Mouse (Mus musculus): ENCODE data around the gene Ung. TPM values are rescaled to one million over a fixed set of nuclear protein-coding genes. Genes with fewer than 3 reads are reported as not detected.

Ung gene
- polyA plus RNA-seq, 1 experiment from 2014 or later, result 8.2 TPM

GRCm38 (mm10) chr5:114173877-114174581, 43.8 kb downstream of the Ung start:
- Histone ChIP-seq H3K4me3 (ENCODE audit: low read depth, low read length) (no peak overlapping the region), H3K36me3 (ENCODE audit: control insufficient read depth, insufficient read depth, low read length) (no peaks in the 10 kb centered on the region), H3K9me3 (replicated peaks; ENCODE audit: control insufficient read depth, low read length, poor library complexity, severe bottlenecking) (no peaks in the 10 kb centered on the region), H3K27me3 (ENCODE audit: control insufficient read depth, insufficient read depth, low read depth, low read length) (peaks cover 10% of the 10 kb centered on the region), H3K9ac (ENCODE audit: low read depth, low read length) (no peak overlapping the region), H3K4me1 (ENCODE audit: control insufficient read depth, insufficient read depth, low read length) (peaks cover 2% of the 10 kb centered on the region; the same call in 1 of the 2 replicates), H3K27ac (ENCODE audit: low read length) (no peak overlapping the region), H3K4me2 (ENCODE audit: low read length) (no peak overlapping the region; the same call in 1 of the 2 replicates)
- no peak for ATAC-seq
- 33% methylated on average over 16 of the region's 16 CpGs for WGBS

GRCm38 (mm10) chr5:114174639-114175038, 44.5 kb downstream of the Ung start:
- Histone ChIP-seq H3K36me3 (ENCODE audit: control insufficient read depth, insufficient read depth, low read length) (no peaks in the 10 kb centered on the region), H3K9ac (ENCODE audit: low read depth, low read length) (no peak overlapping the region), H3K27me3 (ENCODE audit: control insufficient read depth, insufficient read depth, low read depth, low read length) (peaks cover 10% of the 10 kb centered on the region), H3K4me1 (ENCODE audit: control insufficient read depth, insufficient read depth, low read length) (peaks cover 2% of the 10 kb centered on the region; the same call in 1 of the 2 replicates), H3K4me2 (ENCODE audit: low read length) (peak overlapping the region; percentile 15; the same call in 1 of the 2 replicates), H3K9me3 (replicated peaks; ENCODE audit: control insufficient read depth, low read length, poor library complexity, severe bottlenecking) (no peaks in the 10 kb centered on the region), H3K4me3 (ENCODE audit: low read depth, low read length) (no peak overlapping the region), H3K27ac (ENCODE audit: low read length) (no peak overlapping the region)
- 16% methylated on average over 16 of the region's 16 CpGs for WGBS
- ATAC-seq, result no peak

- peak overlapping the region; percentile 49 for H3K4me2 ChIP-seq (ENCODE audit: low read length)
- WGBS, result under 1% methylated on average over 25 of the region's 26 CpGs
- no peak for ATAC-seq
- no peak overlapping the region for H3K27ac ChIP-seq (ENCODE audit: low read length)
- peak overlapping the region; percentile 28 for H3K4me3 ChIP-seq (ENCODE audit: low read depth, low read length)
- peak overlapping the region; percentile 42 for H3K9ac ChIP-seq (ENCODE audit: low read depth, low read length)
- H3K27me3 ChIP-seq (ENCODE audit: control insufficient read depth, insufficient read depth, low read depth, low read length), result peaks cover 10% of the 10 kb centered on the region
- H3K4me1 ChIP-seq (ENCODE audit: control insufficient read depth, insufficient read depth, low read length), result peaks cover 2% of the 10 kb centered on the region; the same call in 1 of the 2 replicates
- no peaks in the 10 kb centered on the region for H3K9me3 ChIP-seq (replicated peaks; ENCODE audit: control insufficient read depth, low read length, poor library complexity, severe bottlenecking)
- H3K36me3 ChIP-seq (ENCODE audit: control insufficient read depth, insufficient read depth, low read length), result no peaks in the 10 kb centered on the region
Measured at GRCm38 (mm10) chr5:114175596-114176171, 45.5 kb downstream of the Ung start.

GRCm38 (mm10) chr5:114176548-114177400, 46.6 kb downstream of the Ung start:
- no peak overlapping the region for H3K9ac ChIP-seq (ENCODE audit: low read depth, low read length)
- H3K9me3 ChIP-seq (replicated peaks; ENCODE audit: control insufficient read depth, low read length, poor library complexity, severe bottlenecking), result no peaks in the 10 kb centered on the region
- peaks cover 2% of the 10 kb centered on the region; the same call in 1 of the 2 replicates for H3K4me1 ChIP-seq (ENCODE audit: control insufficient read depth, insufficient read depth, low read length)
- no peak overlapping the region for H3K27ac ChIP-seq (ENCODE audit: low read length)
- 63% methylated on average over 8 of the region's 8 CpGs for WGBS
- no peak for ATAC-seq
- H3K27me3 ChIP-seq (ENCODE audit: control insufficient read depth, insufficient read depth, low read depth, low read length), result peaks cover 10% of the 10 kb centered on the region
- no peaks in the 10 kb centered on the region for H3K36me3 ChIP-seq (ENCODE audit: control insufficient read depth, insufficient read depth, low read length)
- H3K4me2 ChIP-seq (ENCODE audit: low read length), result peak overlapping the region; percentile 49; the same call in 1 of the 2 replicates
- H3K4me3 ChIP-seq (ENCODE audit: low read depth, low read length), result no peak overlapping the region

- 85% methylated on average over 4 of the region's 4 CpGs for WGBS
- Histone ChIP-seq H3K4me1 (ENCODE audit: control insufficient read depth, insufficient read depth, low read length) (peaks cover 2% of the 10 kb centered on the region; the same call in 1 of the 2 replicates), H3K27ac (ENCODE audit: low read length) (no peak overlapping the region), H3K9me3 (replicated peaks; ENCODE audit: control insufficient read depth, low read length, poor library complexity, severe bottlenecking) (no peaks in the 10 kb centered on the region), H3K4me3 (ENCODE audit: low read depth, low read length) (no peak overlapping the region), H3K4me2 (ENCODE audit: low read length) (no peak overlapping the region), H3K27me3 (ENCODE audit: control insufficient read depth, insufficient read depth, low read depth, low read length) (peaks cover 10% of the 10 kb centered on the region), H3K36me3 (ENCODE audit: control insufficient read depth, insufficient read depth, low read length) (no peaks in the 10 kb centered on the region), H3K9ac (ENCODE audit: low read depth, low read length) (no peak overlapping the region)
- no peak for ATAC-seq
Measured at GRCm38 (mm10) chr5:114177966-114178719, 48.0 kb downstream of the Ung start.

GRCm38 (mm10) chr5:114179541-114179940, 49.4 kb downstream of the Ung start:
- Histone ChIP-seq H3K27ac (ENCODE audit: low read length) (no peak overlapping the region), H3K36me3 (ENCODE audit: control insufficient read depth, insufficient read depth, low read length) (no peaks in the 10 kb centered on the region), H3K4me1 (ENCODE audit: control insufficient read depth, insufficient read depth, low read length) (peaks cover 2% of the 10 kb centered on the region; the same call in 1 of the 2 replicates), H3K4me3 (ENCODE audit: low read depth, low read length) (no peak overlapping the region), H3K9me3 (replicated peaks; ENCODE audit: control insufficient read depth, low read length, poor library complexity, severe bottlenecking) (no peaks in the 10 kb centered on the region), H3K27me3 (ENCODE audit: control insufficient read depth, insufficient read depth, low read depth, low read length) (peaks cover 9% of the 10 kb centered on the region), H3K4me2 (ENCODE audit: low read length) (no peak overlapping the region), H3K9ac (ENCODE audit: low read depth, low read length) (no peak overlapping the region)
- 90% methylated on average over 11 of the region's 11 CpGs for WGBS
- ATAC-seq, result no peak

- H3K4me2 ChIP-seq (ENCODE audit: low read length), result no peak overlapping the region
- no peak overlapping the region for H3K4me3 ChIP-seq (ENCODE audit: low read depth, low read length)
- H3K9me3 ChIP-seq (replicated peaks; ENCODE audit: control insufficient read depth, low read length, poor library complexity, severe bottlenecking), result no peaks in the 10 kb centered on the region
- WGBS, result 97% methylated on average over 2 of the region's 2 CpGs
- H3K36me3 ChIP-seq (ENCODE audit: control insufficient read depth, insufficient read depth, low read length), result no peaks in the 10 kb centered on the region
- H3K27ac ChIP-seq (ENCODE audit: low read length), result no peak overlapping the region
- no peak for ATAC-seq
- no peaks in the 10 kb centered on the region for H3K27me3 ChIP-seq (ENCODE audit: control insufficient read depth, insufficient read depth, low read depth, low read length)
- H3K4me1 ChIP-seq (ENCODE audit: control insufficient read depth, insufficient read depth, low read length), result no peaks in the 10 kb centered on the region
- H3K9ac ChIP-seq (ENCODE audit: low read depth, low read length), result no peak overlapping the region
Measured at GRCm38 (mm10) chr5:114183493-114183892, 53.3 kb downstream of the Ung start.

GRCm38 (mm10) chr5:114187108-114187507, 56.9 kb downstream of the Ung start:
- ATAC-seq, result no peak

More at GRCm38 (mm10) chr5:114187108-114187507, 56.9 kb downstream of the Ung start:
- 65% methylated on average over 2 of the region's 2 CpGs for WGBS
- H3K36me3 ChIP-seq (ENCODE audit: control insufficient read depth, insufficient read depth, low read length), result no peaks in the 10 kb centered on the region
- no peak overlapping the region for H3K4me3 ChIP-seq (ENCODE audit: low read depth, low read length)
- H3K4me1 ChIP-seq (ENCODE audit: control insufficient read depth, insufficient read depth, low read length), result no peaks in the 10 kb centered on the region
- H3K9ac ChIP-seq (ENCODE audit: low read depth, low read length), result no peak overlapping the region
- no peak overlapping the region for H3K4me2 ChIP-seq (ENCODE audit: low read length)
- H3K27ac ChIP-seq (ENCODE audit: low read length), result no peak overlapping the region
- no peaks in the 10 kb centered on the region for H3K9me3 ChIP-seq (replicated peaks; ENCODE audit: control insufficient read depth, low read length, poor library complexity, severe bottlenecking)
- H3K27me3 ChIP-seq (ENCODE audit: control insufficient read depth, insufficient read depth, low read depth, low read length), result no peaks in the 10 kb centered on the region

Measured in midbrain, embryonic 16.5 days (tissue).